Mouse (Mus musculus) stomach, postnatal 0 days (tissue): ENCODE results near the gene Alx3. TPM values are rescaled to one million over a fixed set of nuclear protein-coding genes. Genes with fewer than 3 reads are reported as not detected.

ENCODE experiments used
- ATAC-seq: fragments of 200-750 bp; cut with Nextera tagmentation; 2 replicates; pipeline ENCODE4 v1.8.0; 2017; ENCODE audit not compliant: low FRiP score, low TSS enrichment
- DNase-seq: peaks from one replicate; pipeline ENCODE4 v3.0.0-alpha.2; 2016; ENCODE audit warnings: low spot score
- H3K27ac ChIP-seq: fragments of 300-500 bp; sonication (generic); replicated peaks from 2 replicates; pipeline ENCODE4 v1.5.1; 2014; ENCODE audit warnings: mild to moderate bottlenecking, control low read depth
- H3K27me3 ChIP-seq: fragments of 300-500 bp; sonication (generic); 2 replicates; pipeline ENCODE4 v1.6.1; 2014; ENCODE audit warnings: low read length; ENCODE audit not compliant: control insufficient read depth, insufficient read depth
- H3K36me3 ChIP-seq: fragments of 300-500 bp; sonication (generic); 2 replicates; pipeline ENCODE4 v1.6.1; 2014; ENCODE audit warnings: low read length, mixed read lengths; ENCODE audit not compliant: control insufficient read depth, insufficient read depth
- H3K4me1 ChIP-seq: fragments of 300-500 bp; sonication (generic); replicated peaks from 2 replicates; pipeline ENCODE4 v1.6.1; 2014; ENCODE audit warnings: antibody characterized with exemption; ENCODE audit not compliant: control insufficient read depth, insufficient read depth
- H3K4me2 ChIP-seq: fragments of 300-500 bp; sonication (generic); replicated peaks from 2 replicates; pipeline ENCODE4 v1.6.1; 2014; ENCODE audit warnings: low read depth, mild to moderate bottlenecking, control low read depth, moderate library complexity
- H3K4me3 ChIP-seq: fragments of 300-500 bp; sonication (generic); 2 replicates; pipeline ENCODE4 v1.5.1; 2014; ENCODE audit warnings: low read depth, low read length, control low read depth
- H3K9ac ChIP-seq: fragments of 300-500 bp; sonication (generic); 2 replicates; pipeline ENCODE4 v1.6.1; 2014; ENCODE audit warnings: mild to moderate bottlenecking, low read length, control low read depth, mixed read lengths
- H3K9me3 ChIP-seq: fragments of 300-500 bp; sonication (generic); 2 replicates; pipeline ENCODE4 v1.6.1; 2016; ENCODE audit warnings: low read length; ENCODE audit not compliant: control insufficient read depth
- CTCF ChIP-seq: IDR thresholded peaks from 2 replicates; pipeline ENCODE4 v1.5.1; 2016; ENCODE audit warnings: antibody characterized with exemption, low read depth, mild to moderate bottlenecking, moderate library complexity
- EP300 ChIP-seq: optimal IDR thresholded peaks from 2 replicates; pipeline ENCODE3; 2016; ENCODE audit warnings: antibody characterized with exemption
- WGBS: fragments of 180-500 bp; shearing (Covaris S2); extraction: QIAGEN DNeasy Blood & Tissue Kit; methylation state at CpG from one replicate; pipeline ENCODE4 v1.1.7; 2014; 5-methylcytosine and 5-hydroxymethylcytosine counted together
- polyA plus RNA-seq: library from polyadenylated mRNA; unstranded; fragments of >200 nt; fragmentation: Nextera tagmentation; extraction: Ambion mirVana; gene quantifications from 2 replicates; pipeline ENCODE4 v1.2.1, GENCODE M21; 2015

Gene Alx3
- polyA plus RNA-seq, 1 experiment from 2014 or later = not detected

- TF ChIP-seq EP300 = no peak
- TF ChIP-seq CTCF = no peak
- 3% methylated on average over 18 of the region's 18 CpGs for WGBS
- no peak overlapping the region for H3K9ac ChIP-seq
These were observed 12.5 kb upstream of the Alx3 start for GRCm38 (mm10) chr3:107582130-107582874.

GRCm38 (mm10) chr3:107582875-107583767 lies 11.7 kb upstream of the Alx3 start:
- no peak for TF ChIP-seq EP300
- TF ChIP-seq CTCF = no peak
- no peaks in the 10 kb centered on the region for H3K36me3 ChIP-seq
- 2% methylated on average over 64 of the region's 65 CpGs for WGBS
- peak; percentile 32 for DNase-seq
- peak overlapping the region; percentile 46 for H3K4me2 ChIP-seq
- no peak for ATAC-seq
- peaks cover 10% of the 10 kb centered on the region; the same call in 1 of the 2 replicates for H3K27me3 ChIP-seq
- no peaks in the 10 kb centered on the region for H3K9me3 ChIP-seq
- H3K27ac ChIP-seq = no peak overlapping the region
- no peaks in the 10 kb centered on the region for H3K4me1 ChIP-seq
- H3K4me3 ChIP-seq = peak overlapping the region; percentile 20
- no peak overlapping the region for H3K9ac ChIP-seq

More at GRCm38 (mm10) chr3:107582130-107582874, 12.5 kb upstream of the Alx3 start:
- Histone ChIP-seq H3K36me3 (no peaks in the 10 kb centered on the region), H3K27ac (no peak overlapping the region), H3K27me3 (peaks cover 10% of the 10 kb centered on the region; the same call in 1 of the 2 replicates), H3K4me3 (peak overlapping the region; percentile 20), H3K4me1 (no peaks in the 10 kb centered on the region), H3K4me2 (peak overlapping the region; percentile 46), H3K9me3 (no peaks in the 10 kb centered on the region)
- ATAC-seq (no peak), DNase-seq (no peak)

- no peak overlapping the region for H3K9ac ChIP-seq
- TF ChIP-seq EP300 (no peak), CTCF (no peak)
- no peaks in the 10 kb centered on the region for H3K9me3 ChIP-seq
- no peak overlapping the region for H3K27ac ChIP-seq
- DNase-seq = no peak
- H3K4me3 ChIP-seq = no peak overlapping the region
- 10% methylated on average over 1 of the region's 1 CpGs for WGBS
- H3K4me2 ChIP-seq = no peak overlapping the region
- ATAC-seq = no peak
- no peaks in the 10 kb centered on the region for H3K36me3 ChIP-seq
- H3K4me1 ChIP-seq = no peaks in the 10 kb centered on the region
- H3K27me3 ChIP-seq = peaks cover 10% of the 10 kb centered on the region; the same call in 1 of the 2 replicates
These were observed 10.9 kb upstream of the Alx3 start for GRCm38 (mm10) chr3:107583893-107584292.

- Histone ChIP-seq H3K27ac (no peak overlapping the region), H3K27me3 (peaks cover 9% of the 10 kb centered on the region; the same call in 1 of the 2 replicates), H3K36me3 (no peaks in the 10 kb centered on the region), H3K9me3 (no peaks in the 10 kb centered on the region), H3K4me3 (no peak overlapping the region), H3K4me2 (no peak overlapping the region), H3K4me1 (no peaks in the 10 kb centered on the region), H3K9ac (no peak overlapping the region)
- DNase-seq = no peak
- TF ChIP-seq EP300 = no peak
- no peak for ATAC-seq
- 71% methylated on average over 6 of the region's 6 CpGs for WGBS
These were observed 8.3 kb upstream of the Alx3 start for GRCm38 (mm10) chr3:107586504-107586903.

GRCm38 (mm10) chr3:107591612-107592011 lies 3.2 kb upstream of the Alx3 start:
- Histone ChIP-seq H3K27me3 (peaks cover 9% of the 10 kb centered on the region; the same call in 1 of the 2 replicates), H3K9ac (no peak overlapping the region), H3K36me3 (no peaks in the 10 kb centered on the region), H3K4me3 (no peak overlapping the region), H3K9me3 (no peaks in the 10 kb centered on the region), H3K27ac (no peak overlapping the region), H3K4me1 (no peaks in the 10 kb centered on the region), H3K4me2 (no peak overlapping the region)
- ATAC-seq (no peak), DNase-seq (no peak)
- 50% methylated on average over 1 of the region's 1 CpGs for WGBS
- TF ChIP-seq CTCF (no peak), EP300 (no peak)

- Histone ChIP-seq H3K9ac (no peak overlapping the region), H3K4me3 (no peak overlapping the region), H3K4me2 (no peak overlapping the region), H3K27ac (no peak overlapping the region), H3K27me3 (peaks cover 21% of the 10 kb centered on the region), H3K36me3 (no peaks in the 10 kb centered on the region), H3K4me1 (no peaks in the 10 kb centered on the region), H3K9me3 (no peaks in the 10 kb centered on the region)
- ATAC-seq = no peak
- no peak for DNase-seq
- WGBS = 49% methylated on average over 2 of the region's 2 CpGs
- TF ChIP-seq CTCF = no peak
- TF ChIP-seq EP300 = no peak
These were observed 1.2 kb upstream of the Alx3 start for GRCm38 (mm10) chr3:107593632-107594031.
